Mouse (Mus musculus): ENCODE measurements around the gene 4931406P16Rik. TPM values are rescaled to one million over a fixed set of nuclear protein-coding genes. Genes with fewer than 3 reads are reported as not detected.
A peak's percentile ranks its signal among the peaks of the same experiment; 100 is the strongest.

Gene 4931406P16Rik
- polyA plus RNA-seq, 1 experiment from 2014 or later, result 32.8 TPM

DNA sequence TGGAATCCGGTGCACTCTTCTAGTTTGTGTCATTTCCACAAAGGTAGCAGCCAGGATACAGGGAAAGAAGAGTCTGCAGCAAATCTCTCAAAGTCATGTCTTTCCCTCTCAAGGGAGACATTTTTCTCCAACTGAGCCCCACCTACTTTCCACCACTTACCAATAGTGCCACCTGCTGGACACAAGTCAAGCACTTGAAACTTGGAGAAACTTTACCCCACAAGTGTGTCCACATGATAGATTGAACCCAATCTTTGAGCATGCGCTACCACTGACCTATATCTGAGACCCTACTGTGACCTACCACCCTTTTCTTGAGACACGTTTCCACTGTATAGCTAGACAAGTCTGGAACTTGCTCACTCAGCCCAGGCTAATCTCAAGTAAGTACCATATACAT, 115.0 kb downstream of the 4931406P16Rik start:
- Histone ChIP-seq H3K27me3 (ENCODE audit: control insufficient read depth, insufficient read depth, low read length) (no peaks in the 10 kb centered on the region), H3K4me2 (ENCODE audit: low read depth, low read length) (no peak overlapping the region), H3K4me3 (replicated peaks; ENCODE audit: low read length) (no peak overlapping the region), H3K27ac (ENCODE audit: low read length) (no peak overlapping the region), H3K9me3 (replicated peaks; ENCODE audit: control insufficient read depth, low read length) (no peaks in the 10 kb centered on the region), H3K9ac (ENCODE audit: low read length) (no peak overlapping the region), H3K4me1 (ENCODE audit: control insufficient read depth, insufficient read depth, low read length) (peaks cover 2% of the 10 kb centered on the region; the same call in 1 of the 2 replicates), H3K36me3 (ENCODE audit: control insufficient read depth, insufficient read depth, low read length) (peaks cover 24% of the 10 kb centered on the region)
- ATAC-seq (ENCODE audit: insufficient read depth, low FRiP score), result no peak
- 42% methylated on average over 3 of the region's 3 CpGs for WGBS

DNA sequence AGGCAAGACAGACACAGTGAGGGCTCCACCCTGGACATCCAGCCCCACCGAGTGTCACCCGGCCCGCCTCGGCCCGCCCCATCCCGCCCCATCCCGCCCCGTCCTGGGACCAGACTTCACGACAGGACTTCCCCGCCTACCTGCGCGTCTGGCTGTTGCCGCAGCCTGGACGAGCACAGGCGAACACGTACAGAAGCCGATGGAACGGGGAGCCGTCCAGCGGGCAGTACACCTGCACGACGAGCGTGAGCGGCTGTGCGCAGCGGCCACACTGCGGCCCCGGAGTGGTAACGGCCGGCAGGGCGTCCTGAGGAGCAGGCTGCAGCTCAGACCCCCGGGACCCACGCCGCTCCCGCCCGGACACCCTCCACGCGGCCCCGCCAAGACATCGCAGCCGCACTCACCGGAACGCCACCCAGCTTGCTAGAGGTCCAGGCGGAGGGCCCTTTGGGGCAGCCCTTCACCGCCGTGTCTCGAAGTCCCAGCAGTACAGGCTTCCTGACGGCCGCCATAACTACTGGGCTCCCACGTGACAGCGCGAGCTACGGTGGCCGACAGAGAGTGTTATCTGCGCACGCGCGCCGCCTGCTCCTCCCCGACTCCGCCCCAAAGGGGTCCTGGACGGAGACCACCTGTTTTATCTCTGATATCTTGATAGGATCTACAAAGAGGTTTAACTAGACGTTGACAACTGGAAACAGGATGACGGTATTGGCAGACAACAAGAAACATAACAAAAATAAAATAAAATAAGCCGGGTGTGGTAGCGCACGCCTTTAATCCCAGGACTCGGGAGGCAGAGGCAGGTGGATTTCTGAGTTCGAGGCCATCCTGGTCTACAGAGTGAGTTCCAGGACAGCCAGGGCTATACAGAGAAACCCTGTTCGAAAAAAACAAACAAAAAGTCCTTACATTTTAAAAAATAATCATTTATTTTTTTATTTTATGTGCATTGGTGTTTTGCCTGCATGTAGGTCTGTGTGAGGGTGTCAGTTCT, 116.9 kb downstream of the 4931406P16Rik start, which contains the start of gene Pdcd2l:
Gene Pdcd2l (minus strand): TSS at position 530 of the 997 bp plus-strand sequence.
- H3K27ac ChIP-seq (ENCODE audit: low read length), result peak within 1 kb of the TSS; percentile 80
- H3K9me3 ChIP-seq (replicated peaks; ENCODE audit: control insufficient read depth, low read length), result no peaks in the 10 kb centered on the region
- peak within 1 kb of the TSS; percentile 95 for H3K9ac ChIP-seq (ENCODE audit: low read length)
- peak; percentile 94 for ATAC-seq (ENCODE audit: insufficient read depth, low FRiP score)
- WGBS, result 3% methylated on average over 64 of the region's 70 CpGs
- H3K4me2 ChIP-seq (ENCODE audit: low read depth, low read length), result peak within 1 kb of the TSS; percentile 87
- peaks cover 2% of the 10 kb centered on the region; the same call in 1 of the 2 replicates for H3K4me1 ChIP-seq (ENCODE audit: control insufficient read depth, insufficient read depth, low read length)
- peaks cover 17% of the 10 kb centered on the region for H3K36me3 ChIP-seq (ENCODE audit: control insufficient read depth, insufficient read depth, low read length)
- no peaks in the 10 kb centered on the region for H3K27me3 ChIP-seq (ENCODE audit: control insufficient read depth, insufficient read depth, low read length)
- peak within 1 kb of the TSS; percentile 96 for H3K4me3 ChIP-seq (replicated peaks; ENCODE audit: low read length)

DNA sequence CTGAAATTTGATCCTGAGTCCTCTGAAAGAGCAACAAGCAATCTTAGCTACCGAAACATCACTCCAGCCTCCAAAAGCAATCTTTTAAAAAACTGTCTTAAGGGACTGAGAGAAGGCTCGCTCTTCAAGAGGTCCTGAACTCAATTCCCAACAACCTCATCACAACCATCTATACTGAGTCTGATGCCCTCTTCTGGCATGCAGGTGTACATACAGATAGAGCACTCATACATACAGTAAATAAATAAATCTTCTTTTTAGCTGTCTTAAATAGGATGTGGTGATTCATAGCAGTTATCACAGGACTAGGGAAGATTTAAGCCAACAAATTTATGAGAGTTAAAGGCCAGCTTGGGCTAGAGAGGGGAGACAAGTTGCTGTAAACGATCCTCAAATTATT, 117.7 kb downstream of the 4931406P16Rik start:
- peaks cover 2% of the 10 kb centered on the region; the same call in 1 of the 2 replicates for H3K4me1 ChIP-seq (ENCODE audit: control insufficient read depth, insufficient read depth, low read length)
- peak overlapping the region; percentile 87 for H3K4me2 ChIP-seq (ENCODE audit: low read depth, low read length)
- ATAC-seq (ENCODE audit: insufficient read depth, low FRiP score), result peak; percentile 27; the same call in 1 of the 2 replicates
- H3K36me3 ChIP-seq (ENCODE audit: control insufficient read depth, insufficient read depth, low read length), result peaks cover 11% of the 10 kb centered on the region
- H3K9me3 ChIP-seq (replicated peaks; ENCODE audit: control insufficient read depth, low read length), result no peaks in the 10 kb centered on the region
- H3K4me3 ChIP-seq (replicated peaks; ENCODE audit: low read length), result peak overlapping the region; percentile 96
- WGBS, result 45% methylated on average over 3 of the region's 3 CpGs
- H3K27ac ChIP-seq (ENCODE audit: low read length), result peak overlapping the region; percentile 80; the same call in 1 of the 2 replicates
- no peaks in the 10 kb centered on the region for H3K27me3 ChIP-seq (ENCODE audit: control insufficient read depth, insufficient read depth, low read length)
- H3K9ac ChIP-seq (ENCODE audit: low read length), result peak overlapping the region; percentile 95

DNA sequence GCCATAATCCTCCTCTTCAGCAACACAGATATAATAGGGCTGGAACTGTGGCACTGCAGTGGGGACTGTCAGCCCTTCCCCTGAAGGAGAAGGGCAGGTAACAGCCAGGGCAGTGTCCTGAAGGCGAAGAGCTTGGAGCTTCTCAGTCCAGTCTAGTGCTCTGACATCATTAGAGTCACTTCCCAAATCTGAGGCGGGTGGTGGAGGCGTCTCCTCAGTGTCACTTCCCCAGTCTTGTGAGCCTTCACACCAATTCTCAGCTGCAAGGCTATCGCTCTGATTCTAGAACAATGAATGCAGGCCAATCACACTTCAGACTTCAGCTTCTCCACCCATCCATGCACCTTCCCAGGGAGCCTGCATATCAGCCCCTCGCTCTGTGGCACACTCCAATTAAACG, 120.5 kb downstream of the 4931406P16Rik start:
- H3K27me3 ChIP-seq (ENCODE audit: control insufficient read depth, insufficient read depth, low read length), result no peaks in the 10 kb centered on the region
- no peak overlapping the region for H3K27ac ChIP-seq (ENCODE audit: low read length)
- H3K4me1 ChIP-seq (ENCODE audit: control insufficient read depth, insufficient read depth, low read length), result peaks cover 2% of the 10 kb centered on the region; the same call in 1 of the 2 replicates
- no peak overlapping the region for H3K9ac ChIP-seq (ENCODE audit: low read length)
- no peaks in the 10 kb centered on the region for H3K9me3 ChIP-seq (replicated peaks; ENCODE audit: control insufficient read depth, low read length)
- no peak for ATAC-seq (ENCODE audit: insufficient read depth, low FRiP score)
- WGBS, result 92% methylated on average over 6 of the region's 6 CpGs
- H3K4me3 ChIP-seq (replicated peaks; ENCODE audit: low read length), result no peak overlapping the region
- no peak overlapping the region for H3K4me2 ChIP-seq (ENCODE audit: low read depth, low read length)
- H3K36me3 ChIP-seq (ENCODE audit: control insufficient read depth, insufficient read depth, low read length), result peaks cover 19% of the 10 kb centered on the region

DNA sequence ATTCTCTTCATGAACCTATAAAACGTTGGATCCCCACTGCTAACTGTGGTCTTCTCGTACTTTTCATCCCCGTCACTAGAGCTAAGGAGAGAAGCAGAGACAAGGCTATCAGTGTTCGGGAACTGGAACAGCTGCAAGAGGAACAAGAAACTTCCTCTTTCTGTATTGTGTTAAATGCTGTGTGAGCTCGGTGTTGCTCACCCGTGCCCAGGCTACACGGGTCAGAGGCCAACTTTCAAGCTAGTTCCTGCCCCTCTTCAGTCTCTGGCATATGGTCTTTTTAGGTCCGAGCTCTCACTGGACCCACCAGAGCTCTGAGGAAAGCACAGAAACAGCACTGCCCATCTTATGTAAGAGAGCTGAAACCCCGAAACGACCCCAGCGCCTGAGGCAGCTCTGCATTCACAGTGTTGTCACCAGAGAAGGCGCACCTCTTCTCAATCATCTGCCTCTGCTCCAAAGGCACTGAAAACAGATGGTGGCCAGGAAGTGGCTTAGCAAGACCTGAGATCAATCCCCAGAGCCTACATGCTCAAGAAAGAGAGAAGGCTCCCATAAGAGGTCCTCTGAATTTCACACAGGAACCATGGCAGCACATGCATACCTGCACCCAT, 123.9 kb downstream of the 4931406P16Rik start:
- no peaks in the 10 kb centered on the region for H3K4me1 ChIP-seq (ENCODE audit: control insufficient read depth, insufficient read depth, low read length)
- WGBS, result 82% methylated on average over 12 of the region's 12 CpGs
- H3K4me3 ChIP-seq (replicated peaks; ENCODE audit: low read length), result no peak overlapping the region
- no peak overlapping the region for H3K9ac ChIP-seq (ENCODE audit: low read length)
- no peak for ATAC-seq (ENCODE audit: insufficient read depth, low FRiP score)
- no peaks in the 10 kb centered on the region for H3K27me3 ChIP-seq (ENCODE audit: control insufficient read depth, insufficient read depth, low read length)
- no peak overlapping the region for H3K27ac ChIP-seq (ENCODE audit: low read length)
- peaks cover 40% of the 10 kb centered on the region for H3K36me3 ChIP-seq (ENCODE audit: control insufficient read depth, insufficient read depth, low read length)
- no peaks in the 10 kb centered on the region for H3K9me3 ChIP-seq (replicated peaks; ENCODE audit: control insufficient read depth, low read length)
- H3K4me2 ChIP-seq (ENCODE audit: low read depth, low read length), result no peak overlapping the region

Other genes with a start within 250 kb of the 4931406P16Rik start
- not detected in 2 replicates for gene Scgb1b30, start 218.1 kb downstream of the 4931406P16Rik start, polyA plus RNA-seq (2015; fragmentation: Nextera tagmentation; extraction: Ambion mirVana)
- 4.2 and 4.3 TPM in 2 replicates for gene Wtip, start 180.3 kb downstream of the 4931406P16Rik start, polyA plus RNA-seq (2015; fragmentation: Nextera tagmentation; extraction: Ambion mirVana)
- gene Uba2, start 144.0 kb downstream of the 4931406P16Rik start, polyA plus RNA-seq (2015; fragmentation: Nextera tagmentation; extraction: Ambion mirVana), result 161 and 165 TPM in 2 replicates
- 53.6 and 54.8 TPM in 2 replicates for gene Pdcd2l, start 116.9 kb downstream of the 4931406P16Rik start, polyA plus RNA-seq (2015; fragmentation: Nextera tagmentation; extraction: Ambion mirVana)
- 347 and 352 TPM in 2 replicates for gene Gpi1, start 83.2 kb downstream of the 4931406P16Rik start, polyA plus RNA-seq (2015; fragmentation: Nextera tagmentation; extraction: Ambion mirVana)
- not detected in 2 replicates for gene Gm6096, start 62.5 kb downstream of the 4931406P16Rik start, polyA plus RNA-seq (2015; fragmentation: Nextera tagmentation; extraction: Ambion mirVana)
- gene Lsm14a, start 79.8 kb upstream of the 4931406P16Rik start, polyA plus RNA-seq (2015; fragmentation: Nextera tagmentation; extraction: Ambion mirVana), result 69.1 and 76.1 TPM in 2 replicates

All from stomach, embryonic 16.5 days (tissue).